Mouse (Mus musculus): ENCODE measurements at regions not wholly inside any gene's neighbourhood (a gene's known extent, or its start where the extent isn't known, plus 50 kb on each side); places are given as distances from the start of the nearest gene placed in this dataset.

- TF ChIP-seq CTCF (IDR thresholded peaks at IDR 0.05) (no peak), EP300 (IDR thresholded peaks at IDR 0.05) (no peak)
Observed at GRCm38 (mm10) chr7:111313921-111314320, 231.1 kb upstream of the Eif4g2 start.

All from lung, postnatal 0 days (tissue).